Mouse (Mus musculus) E14TG2a.4 (cell line): Measurements from ENCODE around the gene Selplg.

ENCODE experiments used
- CTCF ChIP-seq: conservative IDR thresholded peaks from 2 replicates; pipeline ENCODE4 v1.5.1; 2014; ENCODE audit warnings: low read length
- NANOG ChIP-seq: IDR thresholded peaks from 2 replicates; pipeline ENCODE4 v1.6.1; 2014; ENCODE audit warnings: borderline replicate concordance, low read length, mixed read lengths
- POU5F1 ChIP-seq: IDR thresholded peaks from 2 replicates; pipeline ENCODE4 v1.6.1; 2014; ENCODE audit warnings: low read length, borderline replicate concordance

DNA sequence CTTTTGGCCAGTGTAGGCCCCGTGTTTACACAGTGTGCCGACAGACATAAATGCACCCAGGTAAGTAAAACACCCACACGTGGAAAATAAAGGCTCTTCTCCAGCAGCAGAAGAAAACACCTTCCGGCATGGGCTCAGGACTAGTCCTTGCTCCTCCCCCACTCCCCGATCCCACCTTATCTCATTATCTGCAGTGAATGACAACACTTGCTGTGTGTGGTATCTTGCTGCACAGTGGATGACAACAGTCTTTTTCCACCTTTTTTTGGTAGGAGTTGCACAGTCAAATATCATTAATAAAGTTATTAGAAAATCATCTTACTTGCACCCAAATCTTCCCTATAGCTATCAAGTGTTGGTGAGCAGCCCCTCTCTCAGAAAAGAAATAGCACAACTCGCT lies 32.5 kb upstream of the Selplg start:
- TF ChIP-seq CTCF: no peak
- no peak for TF ChIP-seq POU5F1
- no peak for TF ChIP-seq NANOG
